Comparison of ENCODE assay signal across 33 mouse cellular contexts in genomic region chr7:110770949-110771348, GRCm38 (mm10). TPM values are rescaled to one million over a fixed set of nuclear protein-coding genes. Genes with fewer than 3 reads are reported as not detected.
DNase-seq lines count a peak whose midpoint lies in the region; ATAC-seq and TF ChIP-seq lines count a peak whose summit lies in the region.
"Had no signal": no experiment of that assay in that cellular context is flagged by ENCODE, and none has a peak within 500 bp of the region (broad histone marks: within the 10 kb centered on the region; RNA-seq: fewer than 3 reads in every experiment).

No protein-coding gene starts in this region.

- H3K9me3 ChIP-seq in liver, embryonic 14.5 days (ENCODE audit: control insufficient read depth, low read length), result no peaks in the 10 kb centered on the region
- H3K9me3 ChIP-seq in midbrain, embryonic 14.5 days (ENCODE audit: control insufficient read depth, low read length), result no peaks in the 10 kb centered on the region
- H3K9me3 ChIP-seq: embryonic facial prominence, embryonic 12.5 days; hindbrain, embryonic 10.5 days; hindbrain, embryonic 15.5 days; limb, embryonic 15.5 days; lung, embryonic 15.5 days; neural tube, embryonic 12.5 days had no signal

- no peak for ATAC-seq in liver, embryonic 14.5 days (ENCODE audit: insufficient read depth)
- no peak for ATAC-seq in midbrain, embryonic 14.5 days (ENCODE audit: low FRiP score, low TSS enrichment)
- ATAC-seq: forebrain, embryonic 16.5 days; inflammation-experienced regulatory T-cells, adult 6 months; Patski had no signal

- H3K27ac ChIP-seq in gastrocnemius, adult 2 months, result peak overlapping the region; percentile 81; the same call in 1 of the 2 replicates
- H3K27ac ChIP-seq in liver, embryonic 14.5 days, result peak overlapping the region; percentile 92
- H3K27ac ChIP-seq in midbrain, embryonic 14.5 days (replicated peaks; ENCODE audit: low read depth, low read length), result no peak overlapping the region
- H3K27ac ChIP-seq: embryonic facial prominence, embryonic 12.5 days; heart, adult 2 months; hindbrain, embryonic 10.5 days; hindbrain, embryonic 15.5 days; layer of hippocampus, adult 2 months; limb, embryonic 15.5 days; lung, embryonic 15.5 days; neural tube, embryonic 12.5 days had no signal

- intact Hi-C loops in gastrocnemius, adult 2 months (cut with DNase I), result no loop called here

- H3K27me3 ChIP-seq in liver, embryonic 14.5 days (ENCODE audit: control insufficient read depth, insufficient read depth, low read length), result peaks cover 2% of the 10 kb centered on the region; the same call in 1 of the 2 replicates
- H3K27me3 ChIP-seq in midbrain, embryonic 14.5 days (ENCODE audit: control insufficient read depth, insufficient read depth, low read length), result peaks cover 6% of the 10 kb centered on the region; the same call in 1 of the 2 replicates
- H3K27me3 ChIP-seq: hindbrain, embryonic 15.5 days; Patski had no signal

- H3K4me2 ChIP-seq in liver, embryonic 14.5 days (ENCODE audit: low read depth), result peak overlapping the region; percentile 41
- H3K4me2 ChIP-seq in midbrain, embryonic 14.5 days (ENCODE audit: low read length), result no peak overlapping the region
- H3K4me2 ChIP-seq: embryonic facial prominence, embryonic 12.5 days; hindbrain, embryonic 15.5 days; limb, embryonic 15.5 days; lung, embryonic 15.5 days; midbrain, embryonic 11.5 days; neural tube, embryonic 12.5 days had no signal

- no peak overlapping the region for H3K4me3 ChIP-seq in gastrocnemius, adult 2 months
- H3K4me3 ChIP-seq in liver, embryonic 14.5 days (ENCODE audit: insufficient read depth in 1 of 2, low read depth in 2 of 2, low read length in 2 of 2), result no peak overlapping the region
- no peak overlapping the region for H3K4me3 ChIP-seq in midbrain, embryonic 14.5 days (replicated peaks; ENCODE audit: low read depth, low read length)
- H3K4me3 ChIP-seq: embryonic facial prominence, embryonic 12.5 days; heart, adult 2 months; hindbrain, embryonic 10.5 days; hindbrain, embryonic 15.5 days; layer of hippocampus, adult 2 months; limb, embryonic 15.5 days; lung, embryonic 15.5 days; myocyte; neural tube, embryonic 12.5 days had no signal

- TF ChIP-seq EP300 in liver, embryonic 14.5 days (IDR thresholded peaks at IDR 0.05; ENCODE audit: low read depth), result peak; percentile 56

- DNase-seq in gastrocnemius, adult 2 months, result no peak
- DNase-seq in gastrocnemius, adult 8-10 months (ENCODE audit: low spot score in 2 of 2), result no peak
- DNase-seq in MEL-GATA-1-ER (ENCODE audit: extremely low read depth, low read depth), result peak; percentile 33
- DNase-seq in c-Kit-positive CD71-positive TER-119-positive erythroid progenitor cells, embryonic 14.5 days (ENCODE audit: low spot score), result peak; percentile 54
- DNase-seq in liver, embryonic 14.5 days (ENCODE audit: low read depth in 3 of 3, low spot score in 3 of 3), result no peak
- DNase-seq in midbrain, embryonic 14.5 days, result no peak
- DNase-seq in yolk sac, embryonic 10.5 days (ENCODE audit: low spot score), result no peak
- DNase-seq in adrenal gland, postnatal 10 days, result no peak
- DNase-seq: adrenal gland, postnatal 36 days; cerebellum, adult 11 months; cerebellum, adult 9-11 months; embryo, embryonic 11 days; gastrocnemius, postnatal 36 days; heart, adult 2 months; heart, postnatal 14 days; kidney, adult 11 months; kidney, postnatal 36 days; right cerebral cortex, adult 18-20 months; spleen, adult 18-20 months; thymus, adult 18-20 months; thymus, postnatal 36 days had no signal

- H3K36me3 ChIP-seq in liver, embryonic 14.5 days (replicated peaks; ENCODE audit: control insufficient read depth, insufficient read depth, low read depth), result no peaks in the 10 kb centered on the region
- H3K36me3 ChIP-seq in midbrain, embryonic 14.5 days (ENCODE audit: control insufficient read depth, insufficient read depth, low read length), result no peaks in the 10 kb centered on the region
- H3K36me3 ChIP-seq: embryonic facial prominence, embryonic 12.5 days; hindbrain, embryonic 10.5 days; hindbrain, embryonic 15.5 days; limb, embryonic 15.5 days; lung, embryonic 15.5 days; neural tube, embryonic 12.5 days had no signal

- H3K9ac ChIP-seq in liver, embryonic 14.5 days (replicated peaks), result peak overlapping the region; percentile 34; the same call in 1 of the 2 replicates
- no peak overlapping the region for H3K9ac ChIP-seq in midbrain, embryonic 14.5 days (replicated peaks; ENCODE audit: low read length)
- H3K9ac ChIP-seq: embryonic facial prominence, embryonic 12.5 days; hindbrain, embryonic 15.5 days; limb, embryonic 15.5 days; lung, embryonic 15.5 days; neural tube, embryonic 12.5 days had no signal

- WGBS in liver, embryonic 14.5 days (ENCODE audit: insufficient replicate concordance), result 18% methylated on average over 4 of the region's 4 CpGs
- 95% methylated on average over 4 of the region's 4 CpGs for WGBS in midbrain, embryonic 14.5 days

- TF ChIP-seq CTCF in gastrocnemius, adult 2 months (IDR thresholded peaks at IDR 0.05), result no peak
- no peak for TF ChIP-seq CTCF in liver, embryonic 14.5 days (IDR thresholded peaks at IDR 0.05; ENCODE audit: low read depth)

- peaks cover 55 to 57% of the 10 kb centered on the region in 2 experiments for H3K4me1 ChIP-seq in liver, embryonic 14.5 days (replicated peaks; ENCODE audit: control insufficient read depth in 2 of 2, insufficient read depth in 2 of 2, low read length in 1 of 2)
- 0 out of 2 replicates have a peak, but pooled peaks cover 11% of the 10 kb centered on the region for H3K4me1 ChIP-seq in midbrain, embryonic 14.5 days (ENCODE audit: control insufficient read depth, insufficient read depth, low read length)

RNA-seq across cellular contexts. Expression of gene Ampd3, which starts 2.9 kb away (rescaled TPM):
- total RNA-seq in gastrocnemius, adult 2 months (2021), result 10 to 100 TPM in 1 of 2 experiments, 1 to 10 TPM in 1; 7.6 to 16.6 TPM
- total RNA-seq in gastrocnemius, adult 8-10 months (2022), result 10 to 100 TPM in 2 of 4 experiments, 1 to 10 TPM in 2; 7.4 to 11.7 (median 9.5) TPM
- 19.4 and 21.9 TPM in 2 replicates for polyA plus RNA-seq in liver, embryonic 14.5 days (2012; rRNA removed)
- 28.6 and 32.9 TPM in 2 replicates for polyA plus RNA-seq in liver, embryonic 14.5 days (2014; fragmentation: Nextera tagmentation; extraction: Ambion mirVana)
- polyA plus RNA-seq in midbrain, embryonic 14.5 days (2014; fragmentation: Nextera tagmentation; extraction: Ambion mirVana), result 7.8 and 8.2 TPM in 2 replicates
- 10 to 100 TPM; 16.7 to 22.7 TPM for total RNA-seq in adrenal gland, postnatal 10 days (2021)

Comparison
In these comparisons a context has a peak if more than half of its experiments do, and no peak if none do; other contexts are left out.
1. DNase-seq: peak in MEL-GATA-1-ER (single experiment) and c-Kit-positive CD71-positive TER-119-positive erythroid progenitor cells, embryonic 14.5 days (single experiment); none in gastrocnemius, adult 2 months (single experiment), gastrocnemius, adult 8-10 months (0 of 2), liver, embryonic 14.5 days (0 of 3), midbrain, embryonic 14.5 days (single experiment), yolk sac, embryonic 10.5 days (single experiment) and adrenal gland, postnatal 10 days (single experiment).